Mouse (Mus musculus): Measurements from ENCODE around the gene Thrap3. TPM values are rescaled to one million over a fixed set of nuclear protein-coding genes. Genes with fewer than 3 reads are reported as not detected.
"Not testable (repeated sequence)": the region's sequence is repeated elsewhere in the genome, so short reads cannot be mapped to it uniquely, and the experiment has no call there.

The Thrap3 gene
- polyA plus RNA-seq, 1 experiment from 2014 or later = 185 TPM

DNA sequence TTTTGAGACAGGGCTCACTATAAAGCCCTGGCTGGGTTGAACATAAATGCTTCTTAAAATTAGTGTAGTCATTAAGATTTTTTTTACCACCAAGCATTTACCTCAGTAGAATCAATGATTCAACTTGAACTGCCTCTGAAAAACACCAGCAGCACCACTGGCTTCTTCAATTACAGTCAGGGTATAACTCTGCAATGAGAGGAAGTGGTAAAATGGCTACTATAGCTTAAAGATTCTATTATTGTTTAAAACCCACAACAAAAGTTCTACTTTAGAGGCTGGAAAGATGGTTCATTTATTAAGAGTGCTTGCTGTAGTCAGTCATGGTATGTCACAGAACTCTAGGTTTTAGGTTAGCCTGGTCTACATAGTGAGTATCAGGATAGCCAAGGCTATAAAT lies 8.3 kb downstream of the Thrap3 start:
- ATAC-seq (ENCODE audit: low read depth) = no peak
- Histone ChIP-seq H3K36me3 (ENCODE audit: control insufficient read depth, insufficient read depth, low read length) (peaks cover 53% of the 10 kb centered on the region), H3K9ac (ENCODE audit: low read depth, low read length) (no peak overlapping the region), H3K4me3 (ENCODE audit: low read depth, low read length) (no peak overlapping the region), H3K4me1 (ENCODE audit: control insufficient read depth, insufficient read depth, low read length) (0 out of 2 replicates have a peak, but pooled peaks cover 4% of the 10 kb centered on the region), H3K27ac (replicated peaks; ENCODE audit: low read depth, low read length) (no peak overlapping the region), H3K9me3 (ENCODE audit: control insufficient read depth, low read length) (no peaks in the 10 kb centered on the region), H3K4me2 (ENCODE audit: low read depth, low read length) (no peak overlapping the region), H3K27me3 (replicated peaks; ENCODE audit: control insufficient read depth, insufficient read depth, low read length) (no peaks in the 10 kb centered on the region)
- DNase-seq (ENCODE audit: low spot score) = no peak

GRCm38 (mm10) chr4:126190636-126191035 lies 11.9 kb downstream of the Thrap3 start:
- Histone ChIP-seq H3K9me3 (ENCODE audit: control insufficient read depth, low read length) (no peaks in the 10 kb centered on the region), H3K27me3 (replicated peaks; ENCODE audit: control insufficient read depth, insufficient read depth, low read length) (no peaks in the 10 kb centered on the region), H3K9ac (ENCODE audit: low read depth, low read length) (no peak overlapping the region), H3K4me3 (ENCODE audit: low read depth, low read length) (no peak overlapping the region), H3K4me1 (ENCODE audit: control insufficient read depth, insufficient read depth, low read length) (no peaks in the 10 kb centered on the region), H3K4me2 (ENCODE audit: low read depth, low read length) (no peak overlapping the region), H3K27ac (replicated peaks; ENCODE audit: low read depth, low read length) (no peak overlapping the region), H3K36me3 (ENCODE audit: control insufficient read depth, insufficient read depth, low read length) (peaks cover 65% of the 10 kb centered on the region)
- WGBS = 91% methylated on average over 2 of the region's 2 CpGs
- no peak for DNase-seq (ENCODE audit: low spot score)
- ATAC-seq (ENCODE audit: low read depth) = peak; percentile 5; the same call in 1 of the 2 replicates

- Histone ChIP-seq H3K36me3 (ENCODE audit: control insufficient read depth, insufficient read depth, low read length) (peaks cover 64% of the 10 kb centered on the region), H3K4me1 (ENCODE audit: control insufficient read depth, insufficient read depth, low read length) (no peaks in the 10 kb centered on the region), H3K9ac (ENCODE audit: low read depth, low read length) (no peak overlapping the region), H3K27ac (replicated peaks; ENCODE audit: low read depth, low read length) (no peak overlapping the region), H3K4me3 (ENCODE audit: low read depth, low read length) (no peak overlapping the region), H3K9me3 (ENCODE audit: control insufficient read depth, low read length) (no peaks in the 10 kb centered on the region), H3K27me3 (replicated peaks; ENCODE audit: control insufficient read depth, insufficient read depth, low read length) (no peaks in the 10 kb centered on the region), H3K4me2 (ENCODE audit: low read depth, low read length) (no peak overlapping the region)
- 90% methylated on average over 3 of the region's 3 CpGs for WGBS
- DNase-seq (ENCODE audit: low spot score) = no peak
- ATAC-seq (ENCODE audit: low read depth) = no peak
Measured at GRCm38 (mm10) chr4:126187096-126187495, 15.5 kb downstream of the Thrap3 start.

GRCm38 (mm10) chr4:126183034-126183433 lies 19.5 kb downstream of the Thrap3 start:
- Histone ChIP-seq H3K27me3 (replicated peaks; ENCODE audit: control insufficient read depth, insufficient read depth, low read length) (no peaks in the 10 kb centered on the region), H3K9ac (ENCODE audit: low read depth, low read length) (no peak overlapping the region), H3K4me3 (ENCODE audit: low read depth, low read length) (no peak overlapping the region), H3K4me2 (ENCODE audit: low read depth, low read length) (no peak overlapping the region), H3K4me1 (ENCODE audit: control insufficient read depth, insufficient read depth, low read length) (0 out of 2 replicates have a peak, but pooled peaks cover 3% of the 10 kb centered on the region), H3K36me3 (ENCODE audit: control insufficient read depth, insufficient read depth, low read length) (peaks cover 70% of the 10 kb centered on the region), H3K27ac (replicated peaks; ENCODE audit: low read depth, low read length) (no peak overlapping the region), H3K9me3 (ENCODE audit: control insufficient read depth, low read length) (no peaks in the 10 kb centered on the region)
- no peak for ATAC-seq (ENCODE audit: low read depth)
- 86% methylated on average over 5 of the region's 5 CpGs for WGBS
- DNase-seq (ENCODE audit: low spot score) = no peak

- H3K9ac ChIP-seq (ENCODE audit: low read depth, low read length) = no peak overlapping the region
- WGBS = 54% methylated on average over 7 of the region's 7 CpGs
- H3K4me2 ChIP-seq (ENCODE audit: low read depth, low read length) = no peak overlapping the region
- ATAC-seq (ENCODE audit: low read depth) (peak; percentile 71), DNase-seq (ENCODE audit: low spot score) (peak; percentile 77)
- no peak overlapping the region for H3K4me3 ChIP-seq (ENCODE audit: low read depth, low read length)
- no peak overlapping the region for H3K27ac ChIP-seq (replicated peaks; ENCODE audit: low read depth, low read length)
- no peaks in the 10 kb centered on the region for H3K27me3 ChIP-seq (replicated peaks; ENCODE audit: control insufficient read depth, insufficient read depth, low read length)
- H3K9me3 ChIP-seq (ENCODE audit: control insufficient read depth, low read length) = no peaks in the 10 kb centered on the region
- H3K36me3 ChIP-seq (ENCODE audit: control insufficient read depth, insufficient read depth, low read length) = peaks cover 83% of the 10 kb centered on the region
- 0 out of 2 replicates have a peak, but pooled peaks cover 3% of the 10 kb centered on the region for H3K4me1 ChIP-seq (ENCODE audit: control insufficient read depth, insufficient read depth, low read length)
Measured at GRCm38 (mm10) chr4:126181170-126181957, 21.2 kb downstream of the Thrap3 start.

DNA sequence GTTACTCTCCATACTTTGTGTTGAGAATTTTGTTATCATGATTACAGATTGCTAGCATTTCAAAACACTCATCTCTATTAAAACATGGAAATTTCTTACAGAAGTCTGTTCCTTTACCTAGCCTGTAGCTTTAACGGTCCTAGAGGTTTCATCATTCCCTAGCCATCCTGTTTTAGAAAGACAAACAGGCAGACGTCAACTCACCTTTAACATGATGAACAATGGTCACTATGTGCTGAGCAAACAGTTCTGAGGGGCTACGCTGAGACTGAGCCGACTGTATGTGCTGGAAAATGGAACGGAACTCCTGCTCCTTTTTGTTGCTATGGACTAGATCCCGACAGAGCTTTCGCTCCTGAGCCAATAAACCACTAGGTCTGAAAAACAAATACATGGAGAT lies 26.6 kb downstream of the Thrap3 start:
- WGBS = 92% methylated on average over 7 of the region's 7 CpGs
- DNase-seq (ENCODE audit: low spot score) = not testable (repeated sequence)

DNA sequence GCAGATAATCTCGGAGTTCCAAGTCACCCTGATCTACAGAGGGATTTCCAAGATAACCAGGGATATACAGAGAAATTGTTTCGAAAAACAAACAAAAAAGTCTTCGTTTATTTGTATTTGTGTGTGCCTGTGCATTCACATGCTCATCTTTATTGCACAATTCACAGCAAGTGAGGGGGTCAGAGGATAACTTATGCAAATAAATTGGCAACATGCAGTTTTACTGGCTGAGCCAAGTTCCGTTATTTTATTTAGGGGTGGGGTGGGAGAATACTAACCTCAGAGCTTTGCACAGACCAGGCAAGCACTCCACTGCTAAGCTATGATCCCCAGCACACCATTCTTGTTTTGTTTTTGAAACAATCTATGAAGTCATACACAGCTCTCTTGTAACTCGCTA lies 28.8 kb downstream of the Thrap3 start:
- WGBS = 92% methylated on average over 5 of the region's 5 CpGs
- Histone ChIP-seq H3K4me2 (ENCODE audit: low read depth, low read length) (no peak overlapping the region), H3K36me3 (ENCODE audit: control insufficient read depth, insufficient read depth, low read length) (peaks cover 95% of the 10 kb centered on the region), H3K27ac (replicated peaks; ENCODE audit: low read depth, low read length) (no peak overlapping the region), H3K9ac (ENCODE audit: low read depth, low read length) (no peak overlapping the region), H3K4me1 (ENCODE audit: control insufficient read depth, insufficient read depth, low read length) (no peaks in the 10 kb centered on the region), H3K4me3 (ENCODE audit: low read depth, low read length) (no peak overlapping the region), H3K27me3 (replicated peaks; ENCODE audit: control insufficient read depth, insufficient read depth, low read length) (no peaks in the 10 kb centered on the region), H3K9me3 (ENCODE audit: control insufficient read depth, low read length) (no peaks in the 10 kb centered on the region)
- ATAC-seq (ENCODE audit: low read depth) (no peak), DNase-seq (ENCODE audit: low spot score) (no peak)

More for the DNA sequence above, 26.6 kb downstream of the Thrap3 start:
- H3K9me3 ChIP-seq (ENCODE audit: control insufficient read depth, low read length); H3K4me2 ChIP-seq (ENCODE audit: low read depth, low read length); H3K9ac ChIP-seq (ENCODE audit: low read depth, low read length); ATAC-seq (ENCODE audit: low read depth); H3K4me1 ChIP-seq (ENCODE audit: control insufficient read depth, insufficient read depth, low read length); H3K27me3 ChIP-seq (replicated peaks; ENCODE audit: control insufficient read depth, insufficient read depth, low read length); H3K27ac ChIP-seq (replicated peaks; ENCODE audit: low read depth, low read length); H3K4me3 ChIP-seq (ENCODE audit: low read depth, low read length): not testable (repeated sequence)
- H3K36me3 ChIP-seq (ENCODE audit: control insufficient read depth, insufficient read depth, low read length) = peaks cover 95% of the 10 kb centered on the region

- H3K9ac ChIP-seq (ENCODE audit: low read depth, low read length); DNase-seq (ENCODE audit: low spot score); H3K4me1 ChIP-seq (ENCODE audit: control insufficient read depth, insufficient read depth, low read length); ATAC-seq (ENCODE audit: low read depth); H3K4me3 ChIP-seq (ENCODE audit: low read depth, low read length); H3K27me3 ChIP-seq (replicated peaks; ENCODE audit: control insufficient read depth, insufficient read depth, low read length); H3K9me3 ChIP-seq (ENCODE audit: control insufficient read depth, low read length); H3K4me2 ChIP-seq (ENCODE audit: low read depth, low read length); H3K27ac ChIP-seq (replicated peaks; ENCODE audit: low read depth, low read length): not testable (repeated sequence)
- peaks cover 96% of the 10 kb centered on the region for H3K36me3 ChIP-seq (ENCODE audit: control insufficient read depth, insufficient read depth, low read length)
- WGBS = 95% methylated on average over 5 of the region's 5 CpGs
Measured at GRCm38 (mm10) chr4:126170737-126171136, 31.8 kb downstream of the Thrap3 start.

GRCm38 (mm10) chr4:126168851-126169250 lies 33.7 kb downstream of the Thrap3 start:
- DNase-seq (ENCODE audit: low spot score) = no peak
- 90% methylated on average over 6 of the region's 6 CpGs for WGBS
- ATAC-seq (ENCODE audit: low read depth) = no peak
- peaks cover 82% of the 10 kb centered on the region for H3K36me3 ChIP-seq (ENCODE audit: control insufficient read depth, insufficient read depth, low read length)
- H3K4me1 ChIP-seq (ENCODE audit: control insufficient read depth, insufficient read depth, low read length) = no peaks in the 10 kb centered on the region
- H3K27me3 ChIP-seq (replicated peaks; ENCODE audit: control insufficient read depth, insufficient read depth, low read length) = no peaks in the 10 kb centered on the region
- no peaks in the 10 kb centered on the region for H3K9me3 ChIP-seq (ENCODE audit: control insufficient read depth, low read length)
- no peak overlapping the region for H3K27ac ChIP-seq (replicated peaks; ENCODE audit: low read depth, low read length)
- H3K4me3 ChIP-seq (ENCODE audit: low read depth, low read length) = no peak overlapping the region
- H3K9ac ChIP-seq (ENCODE audit: low read depth, low read length) = no peak overlapping the region
- H3K4me2 ChIP-seq (ENCODE audit: low read depth, low read length) = no peak overlapping the region

Data from embryonic facial prominence, embryonic 14.5 days (tissue).